ENCODE assay signal across 7 mouse cellular contexts in the genomic region with DNA sequence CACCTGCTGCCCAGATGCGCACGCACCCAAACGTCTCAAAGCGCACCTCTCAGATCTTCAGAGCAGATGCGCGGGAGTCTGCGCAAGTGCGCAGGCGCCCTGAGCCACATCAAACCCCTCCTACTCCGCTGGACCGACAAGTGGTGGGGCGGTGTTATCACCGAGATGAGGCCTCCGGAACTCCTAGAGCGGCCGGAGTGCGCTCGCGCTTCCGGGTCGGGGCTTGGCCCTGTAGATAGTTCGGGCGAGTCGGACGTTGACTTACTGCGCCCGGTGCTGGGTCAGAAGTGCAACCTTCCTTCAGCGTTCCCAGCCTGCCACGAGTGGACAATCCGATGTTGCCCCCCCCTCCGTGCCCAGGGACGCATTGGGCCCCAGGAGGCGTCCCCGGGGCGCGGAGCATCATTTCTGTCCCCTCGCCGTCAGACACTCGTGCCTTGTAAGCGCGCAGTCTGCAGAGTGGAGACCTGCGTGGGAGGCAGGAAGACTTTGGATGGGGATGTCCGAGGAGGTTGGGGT. TPM values are rescaled to one million over a fixed set of nuclear protein-coding genes. Genes with fewer than 3 reads are reported as not detected.
DNase-seq lines count a peak whose midpoint lies in the region; ATAC-seq and TF ChIP-seq lines count a peak whose summit lies in the region.

No protein-coding gene starts in this region.

- peak; percentile 93 for TF ChIP-seq POLR2A in heart, adult 2 months (IDR thresholded peaks at IDR 0.05; ENCODE audit: insufficient read depth, low read depth, low read length)

- TF ChIP-seq EP300 in heart, adult 2 months (IDR thresholded peaks at IDR 0.05; ENCODE audit: insufficient read depth, low read depth, low read length): no peak; the same call in 1 of the 2 replicates

- H3K9me3 ChIP-seq in embryonic facial prominence, embryonic 12.5 days: no peaks in the 10 kb centered on the region
- H3K9me3 ChIP-seq in limb, embryonic 13.5 days: no peaks in the 10 kb centered on the region
- no peaks in the 10 kb centered on the region for H3K9me3 ChIP-seq in midbrain, embryonic 16.5 days (replicated peaks; ENCODE audit: control insufficient read depth, low read length, poor library complexity, severe bottlenecking)

- no peaks in the 10 kb centered on the region for H3K27me3 ChIP-seq in embryonic facial prominence, embryonic 12.5 days
- H3K27me3 ChIP-seq in heart, adult 2 months (ENCODE audit: control insufficient read depth, insufficient read depth, low read length): no peaks in the 10 kb centered on the region
- no peaks in the 10 kb centered on the region for H3K27me3 ChIP-seq in limb, embryonic 13.5 days
- no peaks in the 10 kb centered on the region for H3K27me3 ChIP-seq in midbrain, embryonic 16.5 days (ENCODE audit: control insufficient read depth, insufficient read depth, low read depth, low read length)

- H3K4me3 ChIP-seq in embryonic facial prominence, embryonic 12.5 days: peak overlapping the region; percentile 63
- peak overlapping the region; percentile 74 for H3K4me3 ChIP-seq in heart, adult 2 months
- peak overlapping the region; percentile 70 for H3K4me3 ChIP-seq in limb, embryonic 13.5 days
- H3K4me3 ChIP-seq in midbrain, embryonic 16.5 days (ENCODE audit: low read depth, low read length): peak overlapping the region; percentile 80

- H3K9ac ChIP-seq in embryonic facial prominence, embryonic 12.5 days: peak overlapping the region; percentile 84
- H3K9ac ChIP-seq in heart, adult 2 months (ENCODE audit: low read depth, low read length): peak overlapping the region; percentile 86
- H3K9ac ChIP-seq in limb, embryonic 13.5 days: peak overlapping the region; percentile 91
- peak overlapping the region; percentile 90 for H3K9ac ChIP-seq in midbrain, embryonic 16.5 days (ENCODE audit: low read depth, low read length)

- DNase-seq in adrenal gland, postnatal 25 days: peak; percentile 86
- peak; percentile 85 to 92 for DNase-seq in heart, adult 2 months
- peak; percentile 88 to 89 for DNase-seq in kidney, adult 8-10 months
- DNase-seq in spleen, postnatal 10 days (ENCODE audit: low spot score in 2 of 2): peak; percentile 70 to 91

- H3K4me2 ChIP-seq in embryonic facial prominence, embryonic 12.5 days (replicated peaks): peak overlapping the region; percentile 91
- peak overlapping the region; percentile 91 for H3K4me2 ChIP-seq in limb, embryonic 13.5 days (replicated peaks)
- peak overlapping the region; percentile 85 for H3K4me2 ChIP-seq in midbrain, embryonic 16.5 days (ENCODE audit: low read length)

- peak; percentile 84 for ATAC-seq in embryonic facial prominence, embryonic 12.5 days (ENCODE audit: insufficient number of reproducible peaks, insufficient read depth, low FRiP score, low TSS enrichment)
- peak; percentile 89 for ATAC-seq in limb, embryonic 13.5 days (ENCODE audit: low FRiP score, low read depth)
- peak; percentile 93 for ATAC-seq in midbrain, embryonic 16.5 days

- H3K36me3 ChIP-seq in embryonic facial prominence, embryonic 12.5 days: peaks cover 36% of the 10 kb centered on the region
- H3K36me3 ChIP-seq in heart, adult 2 months (ENCODE audit: control insufficient read depth, insufficient read depth, low read length): peaks cover 3% of the 10 kb centered on the region
- peaks cover 40% of the 10 kb centered on the region for H3K36me3 ChIP-seq in limb, embryonic 13.5 days
- H3K36me3 ChIP-seq in midbrain, embryonic 16.5 days (ENCODE audit: control insufficient read depth, insufficient read depth, low read length): peaks cover 21% of the 10 kb centered on the region

- intact Hi-C loops in heart, adult 2 months (cut with DNase I): loop anchor here (10.0 kb wide), 2 partner anchors 798 to 878 kb away; no protein-coding TSS in a partner anchor

- no peaks in the 10 kb centered on the region for H3K79me2 ChIP-seq in heart, adult 2 months (replicated peaks; ENCODE audit: control insufficient read depth, insufficient read depth, low read length)

- WGBS in embryonic facial prominence, embryonic 12.5 days: 1% methylated on average over 43 of the region's 43 CpGs
- under 1% methylated on average over 43 of the region's 43 CpGs for whole genome bisulfite sequencing in heart, adult 2 months
- WGBS in limb, embryonic 13.5 days: under 1% methylated on average over 43 of the region's 43 CpGs
- WGBS in midbrain, embryonic 16.5 days: under 1% methylated on average over 43 of the region's 43 CpGs

- H3K27ac ChIP-seq in embryonic facial prominence, embryonic 12.5 days: peak overlapping the region; percentile 56; the same call in 1 of the 2 replicates
- peak overlapping the region; percentile 84 for H3K27ac ChIP-seq in heart, adult 2 months
- no peak overlapping the region; the same call in 1 of the 2 replicates for H3K27ac ChIP-seq in limb, embryonic 13.5 days
- peak overlapping the region; percentile 71 for H3K27ac ChIP-seq in midbrain, embryonic 16.5 days (ENCODE audit: low read length)

- peaks cover 19% of the 10 kb centered on the region for H3K4me1 ChIP-seq in embryonic facial prominence, embryonic 12.5 days
- peaks cover 7% of the 10 kb centered on the region for H3K4me1 ChIP-seq in heart, adult 2 months (ENCODE audit: control insufficient read depth, insufficient read depth, low read length)
- H3K4me1 ChIP-seq in limb, embryonic 13.5 days: peaks cover 19% of the 10 kb centered on the region
- peaks cover 17% of the 10 kb centered on the region for H3K4me1 ChIP-seq in midbrain, embryonic 16.5 days (ENCODE audit: control insufficient read depth, insufficient read depth, low read length)

- TF ChIP-seq CTCF in heart, adult 2 months (IDR thresholded peaks at IDR 0.05): no peak

RNA-seq across cellular contexts. Expression of gene Rpl14, which starts 5.9 kb away (rescaled TPM):
- total RNA-seq in adrenal gland, postnatal 25 days (2021): 492 and 528 TPM in 2 replicates
- 774 and 808 TPM in 2 replicates for polyA plus RNA-seq in embryonic facial prominence, embryonic 12.5 days (2016; fragmentation: Nextera tagmentation; extraction: Ambion mirVana)
- total RNA-seq in heart, adult 2 months (2021): 100 to 1,000 TPM; 251 to 299 TPM
- polyA plus RNA-seq in heart, adult 2 months (2012; rRNA removed): 206 and 222 TPM in 2 replicates
- 791 and 827 TPM in 2 replicates for polyA plus RNA-seq in limb, embryonic 13.5 days (2015; fragmentation: Nextera tagmentation; extraction: Ambion mirVana)
- polyA plus RNA-seq in midbrain, embryonic 16.5 days (2015; fragmentation: Nextera tagmentation; extraction: Ambion mirVana): 391 and 407 TPM in 2 replicates

RNA-seq across cellular contexts. Expression of gene Entpd3, which starts 37.6 kb away (rescaled TPM):
- 1.8 and 2.3 TPM in 2 replicates for total RNA-seq in adrenal gland, postnatal 25 days (2021)
- polyA plus RNA-seq in embryonic facial prominence, embryonic 12.5 days (2016; fragmentation: Nextera tagmentation; extraction: Ambion mirVana): 1.7 and 2.4 TPM in 2 replicates
- under 1 TPM in 1 of 2 experiments, not detected in 1; 0.07 TPM for total RNA-seq in heart, adult 2 months (2021)
- 0.23 and 0.26 TPM in 2 replicates for polyA plus RNA-seq in heart, adult 2 months (2012; rRNA removed)
- polyA plus RNA-seq in limb, embryonic 13.5 days (2015; fragmentation: Nextera tagmentation; extraction: Ambion mirVana): 1.3 and 2.2 TPM in 2 replicates
- polyA plus RNA-seq in midbrain, embryonic 16.5 days (2015; fragmentation: Nextera tagmentation; extraction: Ambion mirVana): 4.4 and 5.5 TPM in 2 replicates
